Comparison of ENCODE assay signal across 8 mouse cellular contexts in genomic region chr1:193330172-193330571, GRCm38 (mm10). TPM values are rescaled to one million over a fixed set of nuclear protein-coding genes. Genes with fewer than 3 reads are reported as not detected.
DNase-seq lines count a peak whose midpoint lies in the region; ATAC-seq and TF ChIP-seq lines count a peak whose summit lies in the region.

No protein-coding gene starts in this region.

- no peak overlapping the region for H3K4me2 ChIP-seq in hindbrain, postnatal 0 days (ENCODE audit: low read depth, low read length)

- no peak overlapping the region for H3K27ac ChIP-seq in hindbrain, postnatal 0 days

- peak; percentile 97 for TF ChIP-seq CTCF in hindbrain, postnatal 0 days (IDR thresholded peaks at IDR 0.05; ENCODE audit: low read depth)

- no peaks in the 10 kb centered on the region for H3K36me3 ChIP-seq in hindbrain, postnatal 0 days (ENCODE audit: insufficient read depth, low read length)

- H3K4me3 ChIP-seq in hindbrain, postnatal 0 days (ENCODE audit: low read length), result no peak overlapping the region

- peaks cover 14% of the 10 kb centered on the region for H3K4me1 ChIP-seq in hindbrain, postnatal 0 days (ENCODE audit: insufficient read depth, low read length)

- 27% methylated on average over 10 of the region's 10 CpGs for WGBS in hindbrain, postnatal 0 days

- no peaks in the 10 kb centered on the region for H3K27me3 ChIP-seq in hindbrain, postnatal 0 days (ENCODE audit: insufficient read depth, low read length)

- peak; percentile 90 for ATAC-seq in hindbrain, postnatal 0 days
- peak; percentile 63 for ATAC-seq in megakaryocyte, adult 5-6 weeks (ENCODE audit: poor library complexity, severe bottlenecking)
- no peak for ATAC-seq in erythroblast, adult 5-6 weeks (replicated peaks; ENCODE audit: low FRiP score, poor library complexity, severe bottlenecking)

- H3K9ac ChIP-seq in hindbrain, postnatal 0 days (replicated peaks; ENCODE audit: low read length), result no peak overlapping the region

- no peaks in the 10 kb centered on the region for H3K9me3 ChIP-seq in hindbrain, postnatal 0 days (ENCODE audit: low read length)

- DNase-seq in T-cell, adult 2 months (ENCODE audit: low spot score), result peak; percentile 74
- peak; percentile 77 to 96 for DNase-seq in cerebellum, postnatal 4 days (ENCODE audit: low spot score in 2 of 2)
- peak; percentile 89 for DNase-seq in gastrocnemius, postnatal 10 days
- DNase-seq in hindbrain, postnatal 0 days (ENCODE audit: low spot score), result peak; percentile 94
- DNase-seq in left cerebral cortex, adult 18-20 months (ENCODE audit: low spot score in 2 of 2), result peak; percentile 89 to 91
- DNase-seq in right cerebral cortex, postnatal 14 days, result peak; percentile 86

RNA-seq across cellular contexts. Expression of gene Camk1g, which starts 39.9 kb away (rescaled TPM):
- total RNA-seq in gastrocnemius, postnatal 10 days (2021), result under 1 TPM; 0.42 to 0.47 TPM
- 32.9 and 34.6 TPM in 2 replicates for total RNA-seq in hindbrain, postnatal 0 days (2014; rRNA removed)
- polyA plus RNA-seq in hindbrain, postnatal 0 days (2015; fragmentation: Nextera tagmentation; extraction: Ambion mirVana), result 30.9 and 35.1 TPM in 2 replicates
- total RNA-seq in left cerebral cortex, adult 18-20 months (2021), result 10 to 100 TPM; 38.1 to 38.2 TPM
- total RNA-seq in megakaryocyte, adult 5-6 weeks (2015), result not detected in 2 replicates
- not detected in 2 replicates for total RNA-seq in megakaryocyte, adult 5-6 weeks (2017)
- not detected in 2 replicates for total RNA-seq in erythroblast, adult 5-6 weeks (2015; ENCODE audit: low replicate concordance)
- total RNA-seq in erythroblast, adult 5-6 weeks (2017; ENCODE audit: low replicate concordance), result not detected in 2 replicates

RNA-seq across cellular contexts. Expression of gene G0s2, which starts 57.2 kb away (rescaled TPM):
- 10 to 100 TPM; 24.8 to 30.4 TPM for total RNA-seq in gastrocnemius, postnatal 10 days (2021)
- total RNA-seq in hindbrain, postnatal 0 days (2014; rRNA removed), result 7.4 and 12.1 TPM in 2 replicates
- polyA plus RNA-seq in hindbrain, postnatal 0 days (2015; fragmentation: Nextera tagmentation; extraction: Ambion mirVana), result 7.0 and 9.1 TPM in 2 replicates
- total RNA-seq in left cerebral cortex, adult 18-20 months (2021), result 1 to 10 TPM; 7.3 to 8.0 TPM
- total RNA-seq in megakaryocyte, adult 5-6 weeks (2015), result 31.0 and 35.4 TPM in 2 replicates
- total RNA-seq in megakaryocyte, adult 5-6 weeks (2017), result 40.3 and 46.3 TPM in 2 replicates
- total RNA-seq in erythroblast, adult 5-6 weeks (2015; ENCODE audit: low replicate concordance), result 13.3 and 13.4 TPM in 2 replicates
- 15.5 and 16.6 TPM in 2 replicates for total RNA-seq in erythroblast, adult 5-6 weeks (2017; ENCODE audit: low replicate concordance)

Comparison
In these comparisons a context has a peak if more than half of its experiments do, and no peak if none do; other contexts are left out.
1. RNA of gene Camk1g, which starts 39.9 kb away (total RNA-seq): 38.1 to 38.2 TPM in left cerebral cortex, adult 18-20 months and 32.9 to 34.6 TPM in hindbrain, postnatal 0 days; 0.42 to 0.47 TPM in gastrocnemius, postnatal 10 days, not detected in megakaryocyte, adult 5-6 weeks and not detected in erythroblast, adult 5-6 weeks; every median in the first group is over 10 times any median in the second.
2. Peak in every context shown above with its lines, with median percentiles within 50 percentile points of each other: DNase-seq.